ENCODE assay signal across 8 mouse cellular contexts in genomic region chr19:46510824-46511223, GRCm38 (mm10). TPM values are rescaled to one million over a fixed set of nuclear protein-coding genes. Genes with fewer than 3 reads are reported as not detected.
DNase-seq lines count a peak whose midpoint lies in the region; ATAC-seq and TF ChIP-seq lines count a peak whose summit lies in the region.

No protein-coding gene starts in this region.

- peak; percentile 54; the same call in 1 of the 2 replicates for TF ChIP-seq CTCF in G1E (IDR thresholded peaks at IDR 0.05; ENCODE audit: low read depth, low read length)
- TF ChIP-seq CTCF in liver, embryonic 14.5 days (IDR thresholded peaks at IDR 0.05; ENCODE audit: low read depth), result peak; percentile 69

- no peaks in the 10 kb centered on the region for H3K27me3 ChIP-seq in heart, embryonic 15.5 days
- H3K27me3 ChIP-seq in G1E (ENCODE audit: insufficient read depth, low read length), result no peaks in the 10 kb centered on the region
- H3K27me3 ChIP-seq in liver, embryonic 14.5 days (ENCODE audit: control insufficient read depth, insufficient read depth, low read length), result no peaks in the 10 kb centered on the region

- peak overlapping the region; percentile 53 for H3K27ac ChIP-seq in heart, embryonic 15.5 days
- H3K27ac ChIP-seq in liver, embryonic 14.5 days, result no peak overlapping the region

- no peak overlapping the region for H3K4me3 ChIP-seq in heart, embryonic 15.5 days
- no peak overlapping the region for H3K4me3 ChIP-seq in G1E (ENCODE audit: low read depth, low read length)
- H3K4me3 ChIP-seq in liver, embryonic 14.5 days (ENCODE audit: insufficient read depth in 1 of 2, low read depth in 2 of 2, low read length in 2 of 2), result no peak overlapping the region

- no peak for ATAC-seq in heart, embryonic 15.5 days (replicated peaks; ENCODE audit: insufficient number of reproducible peaks, insufficient read depth, low FRiP score, low read depth)
- peak; percentile 61; the same call in 1 of the 2 replicates for ATAC-seq in G1E (ENCODE audit: extremely low read depth, insufficient number of reproducible peaks, low FRiP score, poor library complexity, severe bottlenecking)
- peak; percentile 24; the same call in 1 of the 2 replicates for ATAC-seq in liver, embryonic 14.5 days (ENCODE audit: insufficient read depth)
- no peak for ATAC-seq in cerebellum, adult (ENCODE audit: insufficient number of reproducible peaks, low FRiP score, low TSS enrichment)

- H3K9me3 ChIP-seq in heart, embryonic 15.5 days (replicated peaks), result no peaks in the 10 kb centered on the region
- no peaks in the 10 kb centered on the region for H3K9me3 ChIP-seq in G1E (replicated peaks)
- no peaks in the 10 kb centered on the region for H3K9me3 ChIP-seq in liver, embryonic 14.5 days (ENCODE audit: control insufficient read depth, low read length)

- H3K36me3 ChIP-seq in heart, embryonic 15.5 days, result peaks cover 56% of the 10 kb centered on the region
- H3K36me3 ChIP-seq in G1E (replicated peaks), result peaks cover 99% of the 10 kb centered on the region
- peaks cover 48% of the 10 kb centered on the region for H3K36me3 ChIP-seq in liver, embryonic 14.5 days (replicated peaks; ENCODE audit: control insufficient read depth, insufficient read depth, low read depth)

- no peak for TF ChIP-seq EP300 in liver, embryonic 14.5 days (IDR thresholded peaks at IDR 0.05; ENCODE audit: low read depth)

- peaks cover 60% of the 10 kb centered on the region for H3K4me1 ChIP-seq in heart, embryonic 15.5 days (replicated peaks)
- peaks cover 72% of the 10 kb centered on the region for H3K4me1 ChIP-seq in G1E (ENCODE audit: insufficient read depth, low read depth, low read length)
- H3K4me1 ChIP-seq in liver, embryonic 14.5 days (replicated peaks; ENCODE audit: control insufficient read depth in 2 of 2, insufficient read depth in 2 of 2, low read length in 1 of 2), result peaks cover 10 to 34% of the 10 kb centered on the region in 2 experiments

- DNase-seq in heart, adult 9 months (ENCODE audit: low spot score in 2 of 2), result no peak
- DNase-seq in 416B (ENCODE audit: low read depth) (peak; percentile 72), G1E (ENCODE audit: low spot score) (peak; percentile 65)
- DNase-seq in liver, embryonic 14.5 days (ENCODE audit: low read depth in 3 of 3, low spot score in 3 of 3), result peak in 1 of 3 experiments; percentile 29
- no peak for DNase-seq in urinary bladder, postnatal 4 days (ENCODE audit: low spot score in 2 of 2)
- no peak for DNase-seq in layer of hippocampus, postnatal 36 days

- 49% methylated on average over 3 of the region's 3 CpGs for WGBS in heart, embryonic 15.5 days
- WGBS in liver, embryonic 14.5 days (ENCODE audit: insufficient replicate concordance), result 59% methylated on average over 3 of the region's 3 CpGs

- no peak overlapping the region for H3K9ac ChIP-seq in heart, embryonic 15.5 days
- H3K9ac ChIP-seq in liver, embryonic 14.5 days (replicated peaks), result no peak overlapping the region

- no peak overlapping the region for H3K4me2 ChIP-seq in heart, embryonic 15.5 days
- no peak overlapping the region for H3K4me2 ChIP-seq in liver, embryonic 14.5 days (ENCODE audit: low read depth)

RNA-seq across cellular contexts. Expression of gene Trim8, which starts 9.3 kb away (rescaled TPM):
- polyA plus RNA-seq in heart, embryonic 15.5 days (2015; fragmentation: Nextera tagmentation; extraction: Ambion mirVana), result 15.9 and 19.2 TPM in 2 replicates
- total RNA-seq in G1E (2014; fragmentation: Nextera tagmentation), result 22.7 and 29.9 TPM in 2 replicates
- 20.3 and 25.3 TPM in 2 replicates for total RNA-seq in G1E (2017)
- polyA plus RNA-seq in G1E (2012), result 64.5 and 66.0 TPM in 2 replicates
- polyA plus RNA-seq in liver, embryonic 14.5 days (2012; rRNA removed), result 7.3 and 7.7 TPM in 2 replicates
- polyA plus RNA-seq in liver, embryonic 14.5 days (2014; fragmentation: Nextera tagmentation; extraction: Ambion mirVana), result 7.5 and 10.1 TPM in 2 replicates
- 100 to 1,000 TPM; 105 TPM for total RNA-seq in layer of hippocampus, postnatal 36 days (2021)

Comparison
In these comparisons a context has a peak if more than half of its experiments do, and no peak if none do; other contexts are left out.
1. ATAC-seq: peak in G1E (single experiment) and liver, embryonic 14.5 days (single experiment); none in heart, embryonic 15.5 days (single experiment) and cerebellum, adult (single experiment).
2. DNase-seq: peak in 416B (single experiment) and G1E (single experiment); none in heart, adult 9 months (0 of 2), urinary bladder, postnatal 4 days (0 of 2) and layer of hippocampus, postnatal 36 days (0 of 2).